Mouse (Mus musculus) forebrain, embryonic 10.5 days (tissue): ENCODE measurements around the gene Dpp8. TPM values are rescaled to one million over a fixed set of nuclear protein-coding genes. Genes with fewer than 3 reads are reported as not detected.
A peak's percentile ranks its signal among the peaks of the same experiment; 100 is the strongest.
"Not testable (repeated sequence)": the region's sequence is repeated elsewhere in the genome, so short reads cannot be mapped to it uniquely, and the experiment has no call there.

Experiments used
- DNase-seq: peaks from one replicate; pipeline ENCODE4 v3.0.0-alpha.2; 2017; ENCODE audit warnings: low spot score; ENCODE audit errors: extremely low spot score
- H3K27ac ChIP-seq: fragments of 300-500 bp; sonication (generic); 2 replicates; pipeline ENCODE4 v1.5.1; 2016; ENCODE audit warnings: mild to moderate bottlenecking
- H3K27me3 ChIP-seq: fragments of 300-500 bp; sonication (generic); 2 replicates; pipeline ENCODE4 v1.6.1; 2016; ENCODE audit warnings: mild to moderate bottlenecking; ENCODE audit not compliant: poor library complexity, severe bottlenecking
- H3K36me3 ChIP-seq: fragments of 300-500 bp; sonication (generic); replicated peaks from 2 replicates; pipeline ENCODE4 v1.6.1; 2016; ENCODE audit warnings: mild to moderate bottlenecking, moderate library complexity
- H3K4me1 ChIP-seq: fragments of 300-500 bp; sonication (generic); 2 replicates; pipeline ENCODE4 v1.6.1; 2016
- H3K4me3 ChIP-seq: fragments of 300-500 bp; sonication (generic); 2 replicates; pipeline ENCODE4 v1.5.1; 2016; ENCODE audit warnings: mild to moderate bottlenecking, moderate library complexity
- H3K9me3 ChIP-seq: fragments of 300-500 bp; sonication (generic); 2 replicates; pipeline ENCODE4 v1.6.1; 2016; ENCODE audit warnings: mild to moderate bottlenecking, moderate library complexity
- WGBS: fragments of 180-500 bp; shearing (Covaris S2); methylation state at CpG from one replicate; pipeline ENCODE4 v1.1.7; 2016; 5-methylcytosine and 5-hydroxymethylcytosine counted together
- polyA plus RNA-seq: library from polyadenylated mRNA; unstranded; fragments of >200 nt; fragmentation: Nextera tagmentation; extraction: Ambion mirVana; gene quantifications from 2 replicates; pipeline ENCODE4 v1.2.1, GENCODE M21; 2016

Gene Dpp8
- polyA plus RNA-seq, 1 experiment from 2014 or later: 46.7 TPM

- 95% methylated on average over 5 of the region's 5 CpGs for whole genome bisulfite sequencing
- H3K27me3 ChIP-seq: peaks cover 8% of the 10 kb centered on the region
Measured at GRCm38 (mm10) chr9:65028313-65028712, 3.9 kb upstream of the Dpp8 start.

GRCm38 (mm10) chr9:65031355-65031754, 859 bp upstream of the Dpp8 start:
- not testable (repeated sequence) for H3K9me3 ChIP-seq, H3K27ac ChIP-seq, H3K27me3 ChIP-seq, H3K4me3 ChIP-seq, DNase-seq
- Histone ChIP-seq H3K4me1 (peaks cover 20% of the 10 kb centered on the region), H3K36me3 (peaks cover 11% of the 10 kb centered on the region)
- WGBS: 79% methylated on average over 5 of the region's 5 CpGs

More at GRCm38 (mm10) chr9:65028313-65028712, 3.9 kb upstream of the Dpp8 start:
- Histone ChIP-seq H3K4me3 (no peak overlapping the region), H3K9me3 (no peaks in the 10 kb centered on the region), H3K4me1 (peaks cover 13% of the 10 kb centered on the region), H3K27ac (no peak overlapping the region), H3K36me3 (no peaks in the 10 kb centered on the region)
- no peak for DNase-seq

GRCm38 (mm10) chr9:65031894-65032268, 333 bp upstream of the Dpp8 start:
- Histone ChIP-seq H3K27me3 (no peaks in the 10 kb centered on the region), H3K27ac (peak overlapping the region; percentile 97), H3K36me3 (peaks cover 16% of the 10 kb centered on the region), H3K9me3 (no peaks in the 10 kb centered on the region), H3K4me3 (peak overlapping the region; percentile 99), H3K4me1 (peaks cover 20% of the 10 kb centered on the region)
- DNase-seq: no peak
- 33% methylated on average over 4 of the region's 4 CpGs for WGBS

- H3K4me1 ChIP-seq: peaks cover 20% of the 10 kb centered on the region
- peaks cover 59% of the 10 kb centered on the region for H3K36me3 ChIP-seq
- no peak overlapping the region for H3K27ac ChIP-seq
- H3K27me3 ChIP-seq: no peaks in the 10 kb centered on the region
- H3K9me3 ChIP-seq: no peaks in the 10 kb centered on the region; the same call in 1 of the 2 replicates
- H3K4me3 ChIP-seq: no peak overlapping the region
- WGBS: 98% methylated on average over 1 of the region's 1 CpGs
- no peak for DNase-seq
Measured at GRCm38 (mm10) chr9:65036456-65036855, 4.2 kb downstream of the Dpp8 start.

- 93% methylated on average over 8 of the region's 8 CpGs for WGBS
- H3K4me1 ChIP-seq: peaks cover 19% of the 10 kb centered on the region
Measured at GRCm38 (mm10) chr9:65036861-65037260, 4.6 kb downstream of the Dpp8 start.

GRCm38 (mm10) chr9:65041430-65041829, 9.2 kb downstream of the Dpp8 start:
- Histone ChIP-seq H3K36me3 (peaks cover 96% of the 10 kb centered on the region), H3K9me3 (no peaks in the 10 kb centered on the region; the same call in 1 of the 2 replicates), H3K27me3 (no peaks in the 10 kb centered on the region), H3K27ac (no peak overlapping the region), H3K4me1 (no peaks in the 10 kb centered on the region), H3K4me3 (no peak overlapping the region)
- DNase-seq: no peak
- 97% methylated on average over 5 of the region's 5 CpGs for WGBS

More at GRCm38 (mm10) chr9:65036861-65037260, 4.6 kb downstream of the Dpp8 start:
- no peak for DNase-seq
- Histone ChIP-seq H3K27me3 (no peaks in the 10 kb centered on the region), H3K27ac (no peak overlapping the region), H3K9me3 (no peaks in the 10 kb centered on the region; the same call in 1 of the 2 replicates), H3K4me3 (no peak overlapping the region), H3K36me3 (peaks cover 63% of the 10 kb centered on the region)

- H3K27me3 ChIP-seq: no peaks in the 10 kb centered on the region
- no peak overlapping the region for H3K27ac ChIP-seq
- DNase-seq: no peak
- H3K4me3 ChIP-seq: no peak overlapping the region
- 93% methylated on average over 1 of the region's 1 CpGs for WGBS
- H3K36me3 ChIP-seq: peaks cover 99% of the 10 kb centered on the region
- no peaks in the 10 kb centered on the region for H3K4me1 ChIP-seq
- H3K9me3 ChIP-seq: no peaks in the 10 kb centered on the region
Measured at GRCm38 (mm10) chr9:65046993-65047392, 14.8 kb downstream of the Dpp8 start.

- Histone ChIP-seq H3K36me3 (peaks cover 100% of the 10 kb centered on the region), H3K9me3 (no peaks in the 10 kb centered on the region)
Measured at GRCm38 (mm10) chr9:65049422-65049821, 17.2 kb downstream of the Dpp8 start.

GRCm38 (mm10) chr9:65050981-65051380, 18.8 kb downstream of the Dpp8 start:
- whole genome bisulfite sequencing: 97% methylated on average over 3 of the region's 3 CpGs
- Histone ChIP-seq H3K4me3 (no peak overlapping the region), H3K36me3 (peaks cover 100% of the 10 kb centered on the region), H3K27ac (no peak overlapping the region), H3K9me3 (no peaks in the 10 kb centered on the region), H3K27me3 (no peaks in the 10 kb centered on the region), H3K4me1 (no peaks in the 10 kb centered on the region)
- DNase-seq: no peak

More at GRCm38 (mm10) chr9:65049422-65049821, 17.2 kb downstream of the Dpp8 start:
- Histone ChIP-seq H3K4me3 (no peak overlapping the region), H3K27ac (no peak overlapping the region), H3K4me1 (no peaks in the 10 kb centered on the region), H3K27me3 (no peaks in the 10 kb centered on the region)
- 94% methylated on average over 5 of the region's 5 CpGs for whole genome bisulfite sequencing
- DNase-seq: no peak

- Histone ChIP-seq H3K9me3 (no peaks in the 10 kb centered on the region), H3K27ac (no peak overlapping the region), H3K4me1 (no peaks in the 10 kb centered on the region), H3K27me3 (no peaks in the 10 kb centered on the region), H3K36me3 (peaks cover 96% of the 10 kb centered on the region), H3K4me3 (no peak overlapping the region)
- 96% methylated on average over 7 of the region's 7 CpGs for WGBS
- DNase-seq: no peak
Measured at GRCm38 (mm10) chr9:65064251-65064650, 32.0 kb downstream of the Dpp8 start.

GRCm38 (mm10) chr9:65070587-65070986, 38.4 kb downstream of the Dpp8 start:
- no peak overlapping the region for H3K4me3 ChIP-seq
- H3K4me1 ChIP-seq: no peaks in the 10 kb centered on the region
- H3K27ac ChIP-seq: no peak overlapping the region
- DNase-seq: no peak
- H3K36me3 ChIP-seq: peaks cover 100% of the 10 kb centered on the region
- H3K27me3 ChIP-seq: no peaks in the 10 kb centered on the region
- no peaks in the 10 kb centered on the region for H3K9me3 ChIP-seq
- WGBS: 97% methylated on average over 3 of the region's 3 CpGs

- Histone ChIP-seq H3K36me3 (peaks cover 98% of the 10 kb centered on the region), H3K27ac (no peak overlapping the region), H3K27me3 (no peaks in the 10 kb centered on the region), H3K9me3 (no peaks in the 10 kb centered on the region), H3K4me1 (no peaks in the 10 kb centered on the region), H3K4me3 (no peak overlapping the region)
- no peak for DNase-seq
- WGBS: 89% methylated on average over 9 of the region's 9 CpGs
Measured at GRCm38 (mm10) chr9:65073555-65073954, 41.3 kb downstream of the Dpp8 start.

GRCm38 (mm10) chr9:65074251-65074650, 42.0 kb downstream of the Dpp8 start:
- Histone ChIP-seq H3K4me3 (no peak overlapping the region), H3K4me1 (no peaks in the 10 kb centered on the region), H3K36me3 (peaks cover 98% of the 10 kb centered on the region), H3K27ac (no peak overlapping the region), H3K27me3 (no peaks in the 10 kb centered on the region), H3K9me3 (no peaks in the 10 kb centered on the region)
- WGBS: 94% methylated on average over 15 of the region's 15 CpGs
- DNase-seq: no peak
